Mouse (Mus musculus): ENCODE results near the gene Rims3.
A peak's percentile ranks its signal among the peaks of the same experiment; 100 is the strongest.

Gene Rims3

DNA sequence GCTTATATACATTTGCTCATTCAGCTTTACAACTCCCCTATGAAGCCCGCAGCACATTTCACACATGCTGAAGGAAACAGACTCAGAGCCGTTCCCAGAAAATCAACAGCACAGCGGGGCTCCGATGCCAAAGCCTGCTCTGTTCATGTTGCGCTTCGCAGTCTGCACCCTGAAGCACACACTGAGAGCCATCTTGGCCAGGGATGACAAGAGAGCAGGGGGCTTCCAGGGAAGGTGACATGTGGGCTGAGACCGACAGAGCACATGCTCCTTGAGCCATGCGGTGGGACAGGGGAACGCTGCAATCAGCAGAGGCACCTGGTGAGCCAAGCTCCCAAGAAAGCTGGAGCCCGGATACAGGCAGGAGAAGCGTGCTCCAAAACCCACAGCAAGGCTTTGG is 5.2 kb upstream of the Rims3 start:
- no peak for DNase-seq (ENCODE audit: low spot score in 2 of 2)

DNA sequence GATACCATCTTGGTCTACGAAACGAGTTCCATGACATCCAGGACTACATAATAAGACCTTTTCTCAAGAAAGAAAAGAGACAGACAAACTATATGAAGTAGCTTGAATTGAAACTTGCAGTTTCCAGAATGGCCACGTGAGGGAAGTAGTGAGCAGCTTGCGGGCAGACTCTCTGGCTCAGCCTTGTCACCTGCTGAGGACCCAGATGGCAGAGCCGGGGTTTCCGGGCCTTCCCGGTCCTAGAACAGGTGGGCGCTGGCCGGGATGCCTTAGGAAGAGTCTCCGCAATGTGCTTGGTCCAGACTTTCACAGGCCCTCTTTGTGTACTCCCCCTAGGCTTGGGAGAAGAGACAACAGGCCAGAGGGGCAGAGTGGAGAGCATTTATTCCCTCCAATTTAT is 3.7 kb upstream of the Rims3 start:
- DNase-seq (ENCODE audit: low spot score in 2 of 2), result peak; percentile 33 to 73

DNA sequence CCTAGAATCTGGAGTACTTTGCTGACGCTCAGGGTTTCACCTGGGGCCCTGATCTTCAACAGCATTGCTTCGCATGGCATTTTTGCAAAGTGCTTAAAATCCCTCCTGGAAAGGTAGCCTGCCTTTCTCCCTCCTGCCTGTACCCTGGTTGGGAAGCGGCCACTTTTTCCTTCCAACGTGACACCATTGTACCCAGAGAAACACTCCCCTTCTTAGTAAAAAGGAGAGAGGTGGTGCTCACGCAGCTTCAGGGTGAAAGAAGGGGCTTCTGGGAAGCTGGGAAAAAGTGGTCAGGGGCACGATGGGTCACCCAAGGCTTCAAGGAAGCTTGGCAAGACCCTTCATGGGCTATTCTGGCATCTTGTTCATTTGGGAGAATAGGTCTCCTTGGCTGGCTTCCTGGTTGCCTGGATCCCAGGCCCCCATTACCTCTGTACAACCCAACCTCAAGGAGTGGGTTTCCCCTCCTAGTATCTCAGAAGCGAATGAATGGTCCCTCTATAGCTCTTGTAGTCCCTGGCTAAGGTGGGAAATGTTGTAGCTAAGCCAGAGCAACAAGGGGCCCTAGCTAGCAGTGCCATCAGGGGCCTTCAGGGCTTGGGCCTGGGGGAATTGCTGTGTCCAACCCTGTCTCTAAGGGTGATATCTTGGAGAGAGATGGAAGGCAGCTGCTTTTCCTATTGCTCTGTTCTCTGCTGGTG is 894 bp downstream of the Rims3 start:
- no peak for DNase-seq (ENCODE audit: low spot score in 2 of 2)

DNA sequence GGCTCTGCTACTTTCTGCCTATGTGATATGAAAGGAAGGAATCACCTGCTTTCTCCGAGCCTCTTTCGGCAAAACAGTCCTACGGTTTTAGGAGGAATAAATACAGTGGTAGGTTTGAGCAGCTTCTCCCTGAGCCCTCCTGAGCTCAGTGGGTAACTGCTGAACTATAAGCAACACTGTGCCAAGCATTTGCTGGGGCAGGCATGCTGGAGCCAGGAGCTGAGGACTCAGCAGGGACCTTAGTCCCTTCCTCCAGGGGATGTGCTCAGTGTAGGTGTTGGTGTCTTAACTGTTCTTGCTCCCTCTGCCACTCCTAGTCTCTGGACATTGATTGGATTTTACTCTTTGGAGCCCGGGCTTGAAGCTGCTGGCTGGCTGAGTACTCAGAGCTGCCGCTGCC is 1.8 kb downstream of the Rims3 start:
- DNase-seq (ENCODE audit: low spot score in 2 of 2), result no peak

DNA sequence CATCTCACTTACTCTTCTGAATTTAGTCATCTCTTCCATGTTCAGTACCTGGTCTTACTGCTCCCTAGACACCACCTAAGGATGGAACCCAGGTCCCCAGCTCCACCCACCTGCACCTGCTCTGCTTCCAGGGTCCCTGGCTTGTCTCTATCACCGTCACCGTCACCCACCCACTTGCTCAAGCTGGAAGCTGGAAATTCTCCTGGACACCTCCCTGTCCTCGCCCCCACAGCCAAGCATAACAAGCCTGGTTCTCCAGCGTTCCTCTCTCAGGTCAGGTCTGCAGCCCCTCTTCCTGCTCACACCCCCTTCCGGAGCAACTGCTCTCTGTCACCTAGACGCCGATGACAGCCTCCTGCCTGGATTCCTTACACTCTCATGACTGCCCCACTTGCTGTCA is 5.2 kb downstream of the Rims3 start:
- no peak for DNase-seq (ENCODE audit: low spot score in 2 of 2)

DNA sequence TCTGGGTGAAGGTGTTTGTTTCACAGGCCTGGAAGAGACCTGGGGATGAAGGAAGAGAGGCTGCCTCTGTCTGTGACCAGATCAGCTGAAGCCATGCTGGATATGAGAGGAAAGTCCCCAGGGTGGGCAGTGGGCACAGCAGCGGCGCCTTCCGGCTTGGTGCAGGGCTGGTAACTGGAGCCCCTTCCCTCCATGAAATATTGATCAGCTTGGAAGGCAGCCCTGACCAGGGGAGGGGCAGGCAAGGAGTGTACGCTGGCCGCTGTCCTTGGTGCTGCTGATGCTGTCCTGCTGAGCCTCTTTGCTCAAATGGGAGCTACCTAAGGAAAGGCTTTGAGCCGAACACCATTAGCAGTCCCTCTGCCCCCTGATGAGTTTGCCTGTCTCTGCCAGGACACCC is 11.6 kb downstream of the Rims3 start:
- no peak for DNase-seq (ENCODE audit: low spot score in 2 of 2)

DNA sequence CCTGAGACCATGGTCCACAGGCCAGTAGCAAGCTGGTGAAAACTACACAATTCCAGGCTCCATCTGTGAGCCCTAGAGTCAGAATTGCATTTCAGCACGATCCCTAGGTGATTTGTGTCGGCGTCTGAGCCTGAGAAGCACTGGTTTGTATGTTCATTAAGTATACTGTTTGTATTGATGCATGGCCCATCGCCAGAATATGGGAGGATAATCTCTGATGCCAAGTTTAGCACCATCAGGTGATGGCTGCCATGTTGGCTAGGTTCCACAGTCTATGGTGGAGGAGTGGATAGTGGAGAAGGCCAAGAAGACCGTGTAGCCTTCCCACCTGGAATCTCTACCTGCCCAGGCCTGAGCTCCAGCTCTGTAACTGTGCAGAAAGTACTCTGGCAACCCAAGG is 13.6 kb downstream of the Rims3 start:
- no peak for DNase-seq (ENCODE audit: low spot score in 2 of 2)

DNA sequence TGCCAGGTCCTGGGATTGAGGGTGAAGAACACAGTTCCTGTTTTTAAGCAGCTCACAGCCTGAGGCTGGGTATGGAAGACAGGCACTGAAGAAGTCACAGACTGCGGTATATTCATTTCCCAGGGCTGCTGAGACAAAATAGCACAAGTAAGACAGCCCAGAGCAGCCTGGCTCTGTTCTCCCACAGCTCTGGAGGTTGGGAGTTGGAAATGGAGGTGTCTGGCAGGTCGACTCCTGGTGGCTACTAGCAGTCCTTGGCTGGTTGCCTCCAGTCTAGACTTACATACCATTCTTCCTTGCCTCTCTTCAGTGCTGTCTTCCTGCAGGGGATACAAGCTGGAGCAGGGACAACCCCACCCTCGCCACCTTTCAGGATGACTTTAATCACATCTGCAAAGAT is 14.4 kb downstream of the Rims3 start:
- DNase-seq (ENCODE audit: low spot score in 2 of 2), result no peak

DNA sequence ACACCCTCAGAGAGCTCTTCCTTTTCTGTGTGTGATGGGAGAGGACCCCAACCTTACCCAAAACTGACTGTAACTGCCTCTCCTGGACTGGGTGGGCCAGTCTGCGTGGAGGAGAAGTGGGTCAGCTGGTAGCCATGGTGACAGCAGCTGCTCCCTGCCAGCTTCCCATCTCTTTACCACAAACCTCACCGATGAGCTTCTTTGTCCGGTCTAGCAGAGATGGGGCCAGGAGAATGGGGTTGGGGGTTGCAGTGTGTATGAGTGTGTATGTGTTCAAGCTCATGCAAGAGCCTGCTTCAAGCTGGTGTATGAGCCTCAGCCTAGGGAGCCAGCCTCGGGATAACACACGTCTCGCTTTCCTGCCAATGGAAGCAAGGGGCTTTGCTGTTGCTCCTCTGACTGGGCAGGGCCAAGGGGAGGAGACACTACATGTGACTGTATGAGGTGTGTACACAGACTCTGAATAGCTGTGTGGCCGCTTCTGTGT is 15.7 kb downstream of the Rims3 start:
- DNase-seq (ENCODE audit: low spot score in 2 of 2), result no peak

DNA sequence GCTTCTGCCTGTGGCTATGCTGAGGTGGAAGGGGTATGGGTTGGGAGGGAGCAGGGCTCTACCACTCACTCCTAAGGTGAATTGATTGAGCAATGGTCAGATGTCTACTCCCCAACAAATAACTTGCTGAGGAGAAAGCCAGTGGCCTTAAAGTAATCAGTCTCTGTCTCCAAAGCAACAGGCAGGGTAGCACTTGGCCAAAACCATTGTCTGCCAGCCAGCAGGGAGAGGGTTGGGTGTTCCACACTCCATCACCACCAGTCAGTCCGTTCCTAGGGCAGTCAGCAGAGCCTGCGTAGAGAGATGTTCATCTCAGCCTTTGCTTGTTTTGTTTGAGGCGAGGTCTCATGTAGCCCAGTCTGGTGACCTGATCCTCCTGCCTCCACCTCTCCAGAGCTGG is 21.3 kb downstream of the Rims3 start:
- DNase-seq (ENCODE audit: low spot score in 2 of 2), result no peak

DNA sequence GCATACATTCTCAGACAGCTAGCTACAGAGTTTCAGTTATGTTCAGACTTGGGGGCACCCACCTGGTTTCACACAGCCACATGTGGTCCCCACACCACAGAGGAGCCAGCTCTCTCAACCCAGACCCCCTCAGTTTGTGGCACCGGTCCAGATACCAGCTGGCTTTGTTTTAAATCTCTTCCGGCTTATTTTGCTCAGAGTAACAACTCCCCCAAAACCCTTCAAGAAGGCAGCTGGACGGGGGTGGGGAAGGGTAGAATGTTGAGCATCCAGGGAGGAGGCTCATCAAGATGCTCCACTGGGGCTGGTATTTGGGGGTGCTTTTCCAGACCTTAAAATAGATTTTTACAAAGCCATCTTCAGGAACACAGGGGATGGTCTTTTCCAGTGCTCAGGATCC is 24.1 kb downstream of the Rims3 start:
- DNase-seq (ENCODE audit: low spot score in 2 of 2), result no peak

DNA sequence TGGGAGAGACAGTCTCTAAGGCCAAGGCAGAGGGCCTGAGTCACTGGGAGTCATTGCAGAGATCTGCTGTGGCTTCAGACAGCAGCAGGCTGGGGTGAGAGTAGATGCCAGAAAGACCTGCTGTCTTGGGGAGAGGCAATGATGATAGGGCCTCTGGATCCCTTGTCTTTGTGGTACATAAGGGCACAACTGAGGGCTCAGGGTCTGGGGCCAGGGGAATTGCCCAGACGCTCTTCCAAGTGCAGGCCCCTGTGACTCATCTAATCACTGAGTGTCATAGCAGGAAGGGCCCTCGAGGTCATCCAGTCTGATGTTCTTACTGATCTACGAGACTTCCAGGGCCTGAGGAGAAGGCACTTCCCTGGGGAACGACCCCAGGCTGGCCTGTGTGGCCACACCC is 24.8 kb downstream of the Rims3 start:
- DNase-seq (ENCODE audit: low spot score in 2 of 2), result no peak

DNA sequence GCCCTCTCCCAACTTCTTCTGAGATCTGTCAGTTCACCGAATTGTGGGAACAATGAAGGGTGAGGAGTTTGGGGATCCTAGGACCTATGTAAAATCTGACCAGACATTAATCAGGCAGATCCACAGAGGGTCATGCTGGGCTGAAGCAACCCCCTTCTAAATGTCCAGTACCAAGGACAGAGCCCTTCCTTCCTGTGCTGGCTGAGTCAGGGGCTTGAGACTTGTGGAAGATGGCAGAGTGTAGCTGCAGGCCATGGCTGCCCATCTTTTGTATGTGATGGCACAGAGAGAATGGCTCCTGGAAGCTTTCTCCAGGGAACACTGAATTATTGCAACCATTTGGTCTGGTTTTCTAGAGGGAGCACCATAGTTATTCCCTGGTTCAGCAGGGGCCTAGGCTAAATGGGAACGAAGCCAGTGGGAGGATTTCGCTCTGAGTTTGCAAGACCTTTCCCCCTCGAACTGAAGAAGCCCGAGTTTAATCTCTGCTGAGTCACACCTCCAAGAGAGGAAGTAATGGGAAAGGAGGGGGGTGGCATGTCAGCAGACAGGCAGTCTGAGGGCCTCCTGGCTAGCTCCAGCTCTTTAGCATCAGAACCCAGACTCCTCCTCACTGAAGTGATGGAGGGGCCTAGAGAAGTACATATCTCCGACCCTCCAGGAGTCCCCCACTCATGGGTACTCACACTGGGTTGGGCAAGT is 26.3 kb downstream of the Rims3 start:
- no peak for DNase-seq (ENCODE audit: low spot score in 2 of 2)

DNA sequence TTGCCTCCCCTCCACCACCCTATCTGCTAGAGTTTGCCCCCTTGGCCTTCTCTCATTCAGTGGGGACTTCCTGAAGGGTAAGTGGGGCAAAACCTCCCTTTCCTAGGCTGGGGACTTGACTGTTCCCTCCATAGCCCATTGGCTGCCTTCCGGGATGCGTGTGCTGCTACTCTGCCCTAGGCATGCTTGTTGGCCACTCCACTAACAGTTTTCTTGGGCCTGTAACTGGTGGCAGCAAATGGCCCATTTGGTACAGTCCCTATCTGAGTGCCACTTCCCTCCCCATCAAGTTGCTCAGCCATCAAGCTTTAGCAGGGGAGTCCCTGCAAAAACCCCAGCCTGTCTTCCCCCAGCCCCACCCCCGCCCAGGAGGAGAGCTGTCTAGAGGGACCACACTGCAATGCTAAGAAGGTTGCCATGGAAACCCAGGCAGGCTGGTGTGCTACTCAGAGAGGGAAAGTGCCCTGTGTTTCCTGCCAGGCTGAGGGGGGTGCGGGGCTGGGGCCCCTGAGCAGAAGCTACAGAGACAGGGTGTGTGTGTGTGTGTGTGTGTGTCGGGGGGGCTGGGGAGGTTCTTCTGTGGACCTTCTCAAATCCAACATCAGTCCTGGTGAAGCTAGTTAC is 27.5 kb downstream of the Rims3 start:
- DNase-seq (ENCODE audit: low spot score in 2 of 2), result peak; percentile 35 to 53

DNA sequence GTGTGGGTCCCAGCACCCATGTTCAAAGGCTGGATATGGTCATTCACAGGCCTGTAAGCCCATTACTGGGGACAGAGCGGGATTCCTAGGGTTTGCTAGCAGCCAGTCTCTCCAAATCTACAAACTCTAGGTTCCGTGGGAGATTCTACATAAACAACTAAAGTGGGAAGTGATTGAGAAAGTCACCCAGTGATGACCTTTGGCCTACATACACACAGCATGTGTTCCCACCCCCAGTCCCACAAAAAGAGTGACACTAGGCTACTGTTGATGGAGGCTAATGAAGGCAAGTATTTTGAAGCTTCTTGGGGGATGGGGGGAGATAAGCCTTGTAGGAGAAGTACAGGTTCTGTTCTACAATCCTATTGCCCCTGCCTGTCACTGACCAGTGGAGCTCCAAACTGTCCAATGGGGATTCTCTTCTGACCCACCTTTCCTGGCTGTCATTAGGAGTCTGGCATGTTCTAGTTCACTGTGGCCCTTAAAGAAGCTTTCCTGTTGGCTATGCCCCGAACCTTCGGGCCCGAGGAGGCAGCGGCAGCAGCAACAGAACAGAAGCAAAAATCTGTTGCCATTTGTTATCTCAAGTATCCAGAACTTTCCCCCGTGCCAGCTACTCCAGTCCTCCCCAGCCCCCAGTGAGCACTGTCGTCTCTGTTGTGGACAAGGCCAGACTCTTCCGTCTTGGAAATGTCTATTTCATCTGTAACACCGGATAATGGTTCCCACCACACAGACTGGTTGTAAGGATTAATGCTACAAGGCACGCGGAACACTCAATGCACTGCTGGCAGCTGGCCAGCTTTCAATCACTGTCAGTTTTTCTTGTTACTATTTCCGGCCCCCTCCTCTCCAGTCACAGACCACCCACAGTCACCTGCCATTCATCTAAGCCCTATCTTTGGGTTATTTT is 30.8 kb downstream of the Rims3 start:
- no peak for DNase-seq (ENCODE audit: low spot score in 2 of 2)

DNA sequence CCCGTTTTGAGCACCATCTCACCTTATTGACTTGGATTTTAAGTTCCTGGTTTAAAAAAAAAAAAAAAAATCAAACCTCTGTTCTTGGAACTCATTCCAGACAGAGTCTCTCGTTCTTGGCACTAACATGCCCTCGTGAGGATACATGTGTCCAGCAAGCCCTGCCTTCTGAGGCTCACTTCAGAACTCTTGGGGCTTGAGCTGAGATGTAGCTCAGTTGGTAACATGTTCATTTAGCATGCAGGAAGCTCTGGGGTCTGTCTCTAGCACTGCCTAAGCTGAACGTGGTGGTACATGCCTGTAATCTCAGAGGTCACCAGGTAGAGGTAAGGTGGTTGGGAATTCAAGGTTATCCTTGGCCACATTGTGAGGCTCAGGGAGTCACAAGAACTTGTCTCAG is 31.5 kb downstream of the Rims3 start:
- no peak for DNase-seq (ENCODE audit: low spot score in 2 of 2)

DNA sequence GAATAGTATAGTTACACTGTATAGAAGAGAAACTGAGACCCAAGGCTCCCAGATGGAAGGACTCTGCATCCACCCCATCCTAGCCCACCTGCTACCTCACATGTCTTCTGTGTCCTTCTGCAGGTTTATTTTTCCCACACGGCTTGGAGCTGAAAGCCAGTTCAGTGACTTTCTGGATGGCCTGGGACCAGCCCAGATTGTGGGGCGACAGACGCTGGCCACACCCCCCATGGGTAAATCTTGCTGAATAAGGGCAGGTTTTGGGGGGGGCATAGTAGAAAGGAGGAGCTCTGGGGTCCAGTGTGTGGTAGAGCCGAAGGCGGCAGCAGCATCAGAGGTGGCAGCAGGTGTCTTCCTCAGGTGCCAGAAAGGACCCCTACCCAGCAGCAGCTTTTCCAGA is 32.2 kb downstream of the Rims3 start:
- DNase-seq (ENCODE audit: low spot score in 2 of 2), result no peak

DNA sequence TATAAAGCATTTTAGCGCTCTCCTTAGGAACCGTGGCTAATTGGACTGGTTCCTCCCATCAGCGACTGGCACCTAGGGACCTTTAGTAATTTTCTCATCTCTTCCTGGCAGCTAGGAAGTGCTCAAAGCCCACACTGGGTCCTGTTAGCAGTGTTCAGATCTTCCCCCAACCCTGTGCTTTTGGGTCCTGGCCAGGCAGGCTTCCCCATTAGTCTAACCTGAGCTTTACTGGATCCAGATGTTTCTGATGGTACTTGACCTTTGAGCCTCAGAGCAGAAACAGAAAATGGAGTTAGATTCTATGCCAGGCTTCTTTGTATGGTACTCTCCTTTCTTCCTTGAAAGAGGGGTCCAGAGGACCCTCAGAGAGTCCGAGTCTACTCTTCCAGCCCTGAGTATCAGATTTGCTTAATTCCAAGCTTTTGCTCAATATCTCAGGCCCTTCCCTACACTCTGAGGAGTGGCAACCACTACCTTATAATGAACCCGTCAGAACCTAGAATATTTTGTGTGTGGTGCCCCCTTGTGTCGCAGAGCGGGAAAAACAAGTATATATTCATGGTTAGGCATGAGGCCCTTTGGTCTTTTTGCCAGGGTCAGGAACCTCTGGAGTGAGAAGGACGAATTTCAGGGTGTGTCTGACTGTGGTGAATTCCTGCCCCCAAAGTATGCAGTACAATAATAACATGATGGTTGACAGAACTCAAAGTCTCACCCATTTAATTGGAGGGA is 32.9 kb downstream of the Rims3 start:
- peak in 1 of 2 experiments; percentile 40 for DNase-seq (ENCODE audit: low spot score in 2 of 2)

DNA sequence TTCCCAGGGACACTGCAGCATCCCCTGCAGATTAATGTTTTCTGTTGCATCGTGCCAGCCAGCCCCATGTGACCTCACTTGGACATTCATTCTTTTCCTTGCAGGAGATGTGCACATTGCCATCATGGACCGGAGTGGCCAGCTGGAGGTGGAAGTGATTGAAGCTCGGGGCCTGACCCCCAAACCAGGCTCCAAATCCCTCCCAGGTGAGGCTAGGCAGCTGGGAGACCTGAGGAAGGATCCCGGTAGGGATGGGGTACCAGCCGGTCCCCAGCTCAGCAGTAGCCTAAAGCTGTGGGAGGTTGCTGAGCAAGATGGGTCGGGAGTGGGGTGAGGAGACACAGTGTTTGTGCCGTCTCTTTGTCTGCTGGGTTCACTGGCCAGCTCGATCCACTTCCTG is 34.3 kb downstream of the Rims3 start:
- DNase-seq (ENCODE audit: low spot score in 2 of 2), result no peak

DNA sequence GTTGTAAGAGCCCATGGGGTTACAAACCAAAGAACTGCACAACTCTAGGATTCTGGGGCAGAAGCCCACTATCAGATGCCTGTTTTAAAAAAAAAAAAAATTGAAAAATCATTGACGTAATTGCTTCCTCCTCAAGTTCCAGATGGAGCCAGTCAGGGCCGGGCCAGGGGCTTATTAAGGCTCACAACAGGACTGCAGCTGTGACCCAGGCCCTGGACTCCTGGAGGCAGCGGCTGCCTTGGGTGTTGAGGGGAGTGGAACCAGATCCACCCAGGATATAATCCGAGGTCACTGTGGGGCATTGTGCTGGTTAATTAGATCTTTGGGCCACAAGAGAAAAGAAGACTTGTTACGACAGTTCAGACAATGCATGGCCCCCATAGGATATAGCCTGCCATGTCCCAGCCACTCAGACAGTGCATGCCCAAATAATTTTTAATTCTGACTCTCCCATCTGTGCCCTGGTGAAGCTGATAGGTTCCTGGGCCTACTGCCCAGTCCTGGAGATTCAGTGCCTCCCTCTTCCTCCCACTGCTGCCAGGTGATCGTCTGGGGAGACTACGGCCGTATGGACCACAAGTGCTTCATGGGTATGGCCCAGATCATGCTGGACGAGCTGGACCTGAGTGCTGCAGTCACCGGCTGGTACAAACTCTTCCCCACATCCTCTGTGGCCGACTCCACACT is 36.3 kb downstream of the Rims3 start:
- no peak for DNase-seq (ENCODE audit: low spot score in 2 of 2)

DNA sequence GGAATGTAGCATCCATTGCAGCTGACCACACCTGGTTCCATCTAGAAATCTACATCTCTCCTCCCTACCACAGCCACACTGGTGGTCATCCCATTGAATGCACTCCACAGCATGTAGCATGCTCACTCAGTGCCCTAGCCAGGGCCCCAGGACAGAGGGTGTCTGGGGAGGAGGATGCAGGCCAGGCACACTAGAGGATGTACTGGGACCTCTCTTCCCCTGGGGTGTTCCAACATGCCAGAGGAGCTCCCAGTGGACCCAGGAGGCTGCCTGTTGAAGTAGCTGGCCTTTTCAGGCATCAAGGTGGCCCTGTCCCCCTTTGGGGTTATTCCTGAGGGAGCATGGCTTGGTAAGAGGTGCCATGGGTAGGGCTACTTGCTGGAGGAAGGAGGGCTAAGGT is 37.3 kb downstream of the Rims3 start:
- DNase-seq (ENCODE audit: low spot score in 2 of 2), result no peak
